In the genomic region with DNA sequence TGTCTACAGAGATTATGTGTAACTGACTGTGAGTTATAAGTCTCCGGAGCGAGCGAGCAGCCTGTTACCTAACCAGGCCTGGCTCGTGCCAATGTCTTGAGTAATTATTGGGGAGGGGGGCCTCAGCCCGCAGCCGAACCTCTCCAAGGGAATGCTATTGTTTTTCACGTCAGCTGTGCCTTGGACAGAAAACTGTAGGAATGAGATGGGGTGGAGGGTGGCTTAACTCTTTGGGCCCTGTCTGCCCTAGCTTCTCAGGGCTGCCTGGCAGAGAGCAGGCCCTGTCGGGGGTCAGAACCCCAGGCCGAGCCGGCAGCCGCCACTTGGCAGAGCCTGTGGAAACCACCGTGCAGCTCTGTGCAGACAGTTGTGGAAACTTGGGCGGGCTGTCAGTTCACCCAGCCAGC, we compare ENCODE assay signal across 10 mouse cellular contexts. TPM values are rescaled to one million over a fixed set of nuclear protein-coding genes. Genes with fewer than 3 reads are reported as not detected.
DNase-seq lines count a peak whose midpoint lies in the region; ATAC-seq lines count a peak whose summit lies in the region.
"Had no signal": no experiment of that assay in that cellular context is flagged by ENCODE, and none has a peak within 500 bp of the region (broad histone marks: within the 10 kb centered on the region; RNA-seq: fewer than 3 reads in every experiment).

No protein-coding gene starts in this region.

- H3K27ac ChIP-seq in hindbrain, embryonic 10.5 days = peak overlapping the region; percentile 56
- H3K27ac ChIP-seq in hindbrain, embryonic 11.5 days (ENCODE audit: low read depth, low read length) = no peak overlapping the region
- peak overlapping the region; percentile 62; the same call in 1 of the 2 replicates for H3K27ac ChIP-seq in intestine, embryonic 15.5 days
- H3K27ac ChIP-seq: kidney, postnatal 0 days had no signal

- H3K4me3 ChIP-seq in hindbrain, embryonic 10.5 days = no peak overlapping the region
- no peak overlapping the region for H3K4me3 ChIP-seq in hindbrain, embryonic 11.5 days (ENCODE audit: low read depth, low read length)
- no peak overlapping the region for H3K4me3 ChIP-seq in intestine, embryonic 15.5 days (replicated peaks)
- H3K4me3 ChIP-seq: myocyte had no signal

- no peak for ATAC-seq in hindbrain, embryonic 11.5 days (ENCODE audit: low FRiP score)
- ATAC-seq in intestine, embryonic 15.5 days = peak; percentile 71

- H3K4me2 ChIP-seq in hindbrain, embryonic 11.5 days (replicated peaks; ENCODE audit: low read depth, low read length) = no peak overlapping the region
- H3K4me2 ChIP-seq in intestine, embryonic 15.5 days (replicated peaks) = peak overlapping the region; percentile 27

- no peak for DNase-seq in hindbrain, embryonic 10.5 days (ENCODE audit: low spot score)
- DNase-seq in hindbrain, embryonic 11.5 days (ENCODE audit: low spot score) = no peak
- peak; percentile 50 for DNase-seq in gastrocnemius, postnatal 10 days
- peak; percentile 58 for DNase-seq in retina, postnatal 1 day
- DNase-seq in embryo, embryonic 11 days = no peak
- DNase-seq in left cerebral cortex, postnatal 10 days (ENCODE audit: extremely low spot score in 1 of 2, low spot score in 2 of 2) = no peak
- DNase-seq in MN1 (ENCODE audit: low spot score) = no peak

- H3K27me3 ChIP-seq in hindbrain, embryonic 10.5 days (ENCODE audit: insufficient read depth, poor library complexity, severe bottlenecking) = 0 out of 2 replicates have a peak, but pooled peaks cover 7% of the 10 kb centered on the region
- no peaks in the 10 kb centered on the region for H3K27me3 ChIP-seq in hindbrain, embryonic 11.5 days (ENCODE audit: control insufficient read depth, insufficient read depth, low read length)
- H3K27me3 ChIP-seq in intestine, embryonic 15.5 days (replicated peaks) = no peaks in the 10 kb centered on the region

- 65% methylated on average over 13 of the region's 13 CpGs for WGBS in hindbrain, embryonic 10.5 days
- 57% methylated on average over 13 of the region's 13 CpGs for WGBS in hindbrain, embryonic 11.5 days
- WGBS in intestine, embryonic 15.5 days = 31% methylated on average over 13 of the region's 13 CpGs

- no peaks in the 10 kb centered on the region for H3K9me3 ChIP-seq in hindbrain, embryonic 10.5 days
- no peaks in the 10 kb centered on the region for H3K9me3 ChIP-seq in hindbrain, embryonic 11.5 days (ENCODE audit: control insufficient read depth, low read length)
- H3K9me3 ChIP-seq in intestine, embryonic 15.5 days = no peaks in the 10 kb centered on the region

- intact Hi-C loops in left cerebral cortex, postnatal 10 days (cut with DNase I) = no loop called here

- no peaks in the 10 kb centered on the region for H3K36me3 ChIP-seq in hindbrain, embryonic 10.5 days
- no peaks in the 10 kb centered on the region for H3K36me3 ChIP-seq in hindbrain, embryonic 11.5 days (ENCODE audit: control insufficient read depth, insufficient read depth, low read length)
- no peaks in the 10 kb centered on the region for H3K36me3 ChIP-seq in intestine, embryonic 15.5 days

- peaks cover 28% of the 10 kb centered on the region for H3K4me1 ChIP-seq in hindbrain, embryonic 10.5 days (replicated peaks)
- no peaks in the 10 kb centered on the region for H3K4me1 ChIP-seq in hindbrain, embryonic 11.5 days (replicated peaks; ENCODE audit: control insufficient read depth, insufficient read depth, low read length)
- peaks cover 29% of the 10 kb centered on the region for H3K4me1 ChIP-seq in intestine, embryonic 15.5 days (replicated peaks)

- no peak overlapping the region for H3K9ac ChIP-seq in hindbrain, embryonic 11.5 days (ENCODE audit: low read depth, low read length)
- H3K9ac ChIP-seq in intestine, embryonic 15.5 days = no peak overlapping the region

RNA-seq across cellular contexts. Expression of a gene that starts 52.2 kb away (rescaled TPM):
- 438 and 682 TPM in 2 replicates for polyA plus RNA-seq in hindbrain, embryonic 10.5 days (2016; fragmentation: Nextera tagmentation; extraction: Ambion mirVana)
- polyA plus RNA-seq in hindbrain, embryonic 11.5 days (2014; fragmentation: Nextera tagmentation; extraction: Ambion mirVana) = 942 and 1,091 TPM in 2 replicates
- 100 to 1,000 TPM; 954 to 996 TPM for total RNA-seq in gastrocnemius, postnatal 10 days (2021)
- polyA plus RNA-seq in intestine, embryonic 15.5 days (2015; fragmentation: Nextera tagmentation; extraction: Ambion mirVana) = 672 and 702 TPM in 2 replicates
- total RNA-seq in left cerebral cortex, postnatal 10 days (2021) = 10 to 100 TPM; 14.2 to 15.1 TPM

Comparison
In these comparisons a context has a peak if more than half of its experiments do, and no peak if none do; other contexts are left out.
1. DNase-seq: peak in gastrocnemius, postnatal 10 days (single experiment) and retina, postnatal 1 day (single experiment); none in hindbrain, embryonic 10.5 days (single experiment), hindbrain, embryonic 11.5 days (single experiment), embryo, embryonic 11 days (single experiment), left cerebral cortex, postnatal 10 days (0 of 2) and MN1 (single experiment).